ENCODE assay signal across 18 mouse cellular contexts in genomic region chr19:47255919-47256318, GRCm38 (mm10).
"Had no signal": no experiment of that assay in that cellular context is flagged by ENCODE, and none has a peak within 500 bp of the region (broad histone marks: within the 10 kb centered on the region; RNA-seq: fewer than 3 reads in every experiment).

No protein-coding gene starts in this region.

- H3K4me2 ChIP-seq: kidney, embryonic 15.5 days; liver, embryonic 11.5 days; liver, embryonic 15.5 days; midbrain, embryonic 11.5 days; midbrain, embryonic 15.5 days; neural tube, embryonic 15.5 days had no signal

- H3K9me3 ChIP-seq: kidney, embryonic 15.5 days; limb, embryonic 10.5 days; liver, embryonic 15.5 days; midbrain, embryonic 15.5 days; neural tube, embryonic 15.5 days had no signal

- H3K27ac ChIP-seq: kidney, embryonic 15.5 days; limb, embryonic 10.5 days; liver, embryonic 15.5 days; midbrain, embryonic 15.5 days; neural tube, embryonic 15.5 days; stomach, postnatal 0 days had no signal

- ATAC-seq: lung, postnatal 0 days; midbrain, embryonic 15.5 days had no signal

- H3K4me3 ChIP-seq: kidney, embryonic 15.5 days; limb, embryonic 10.5 days; liver, embryonic 15.5 days; megakaryocyte, embryonic 14.5 days; midbrain, embryonic 15.5 days; myocyte; neural tube, embryonic 15.5 days had no signal

- H3K36me3 ChIP-seq: kidney, embryonic 15.5 days; limb, embryonic 10.5 days; liver, embryonic 15.5 days; midbrain, embryonic 15.5 days; neural tube, embryonic 15.5 days had no signal

- DNase-seq: kidney, adult 18-20 months; kidney, postnatal 14 days; lung, adult 2 months; lung, postnatal 36 days; right cerebral cortex, adult 18-20 months; right cerebral cortex, postnatal 25 days; thymus, postnatal 4 days had no signal

- H3K9ac ChIP-seq: kidney, embryonic 15.5 days; liver, embryonic 15.5 days; midbrain, embryonic 15.5 days; neural tube, embryonic 15.5 days had no signal
